Mouse (Mus musculus): ENCODE measurements around the gene Tex33.

DNA sequence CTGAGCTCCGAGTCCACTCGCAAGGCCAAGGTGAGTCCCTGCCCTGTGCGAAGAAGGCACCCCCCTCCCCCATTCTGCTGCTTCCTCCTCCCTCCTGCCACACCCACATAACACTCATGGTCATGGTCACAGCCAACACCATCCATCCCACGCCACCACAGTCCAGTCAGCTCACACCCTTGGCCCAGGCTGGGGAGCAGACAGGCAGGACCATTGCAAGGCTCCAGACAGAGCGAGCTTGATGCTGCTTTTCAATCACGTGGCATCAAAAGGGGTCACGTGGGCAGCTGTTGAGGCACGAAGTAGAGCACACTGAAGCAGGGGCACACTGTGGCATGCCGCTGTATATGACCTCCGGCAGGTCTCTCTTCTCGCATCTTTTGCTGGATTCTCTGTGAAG lies 40.0 kb upstream of the Tex33 start:
- TF ChIP-seq CTCF (IDR thresholded peaks at IDR 0.05; ENCODE audit: control insufficient read depth, insufficient read depth, low read length) = no peak
- TF ChIP-seq POLR2A (IDR thresholded peaks at IDR 0.05; ENCODE audit: borderline replicate concordance, control insufficient read depth, low read depth, low read length) = no peak

Data from bone marrow, adult 2 months (tissue).